In genomic region chr1:132188442-132189066, GRCm38 (mm10) we compare ENCODE assay signal across 21 mouse cellular contexts. TPM values are rescaled to one million over a fixed set of nuclear protein-coding genes. Genes with fewer than 3 reads are reported as not detected.
DNase-seq lines count a peak whose midpoint lies in the region; ATAC-seq and TF ChIP-seq lines count a peak whose summit lies in the region.
"Had no signal": no experiment of that assay in that cellular context is flagged by ENCODE, and none has a peak within 500 bp of the region (broad histone marks: within the 10 kb centered on the region; RNA-seq: fewer than 3 reads in every experiment).

No protein-coding gene starts in this region.

- peak; percentile 61 for DNase-seq in embryo, embryonic 10.5 days (ENCODE audit: low spot score)
- no peak for DNase-seq in embryo, embryonic 11 days
- peak; percentile 16 for DNase-seq in midbrain, embryonic 10.5 days (ENCODE audit: low spot score)
- DNase-seq in midbrain, embryonic 11.5 days (ENCODE audit: low spot score, missing footprints) = no peak
- DNase-seq in limb, embryonic 14.5 days (ENCODE audit: low spot score) = peak; percentile 49
- no peak for DNase-seq in frontal cortex, adult 2 months (ENCODE audit: extremely low spot score in 1 of 2, low spot score in 1 of 2)
- DNase-seq in urinary bladder, adult 2 months (ENCODE audit: low spot score) = no peak
- no peak for DNase-seq in lung, adult 2 months
- DNase-seq: adrenal gland, postnatal 25 days; gastrocnemius, postnatal 36 days; kidney, adult 11 months; layer of hippocampus, postnatal 36 days; thymus, postnatal 25 days had no signal

- H3K9me3 ChIP-seq in midbrain, embryonic 10.5 days (replicated peaks) = no peaks in the 10 kb centered on the region
- no peaks in the 10 kb centered on the region for H3K9me3 ChIP-seq in midbrain, embryonic 11.5 days (ENCODE audit: control insufficient read depth, low read length)
- no peaks in the 10 kb centered on the region for H3K9me3 ChIP-seq in limb, embryonic 14.5 days (ENCODE audit: control insufficient read depth, low read length)
- H3K9me3 ChIP-seq: embryonic facial prominence, embryonic 13.5 days; forebrain, embryonic 12.5 days; limb, embryonic 12.5 days had no signal

- H3K27me3 ChIP-seq in midbrain, embryonic 10.5 days (ENCODE audit: low read depth, poor library complexity, severe bottlenecking) = peaks cover 61% of the 10 kb centered on the region
- H3K27me3 ChIP-seq in midbrain, embryonic 11.5 days (ENCODE audit: control insufficient read depth, insufficient read depth, low read length) = no peaks in the 10 kb centered on the region; the same call in 1 of the 2 replicates
- H3K27me3 ChIP-seq in limb, embryonic 14.5 days (ENCODE audit: control insufficient read depth, insufficient read depth, low read length) = peaks cover 43% of the 10 kb centered on the region

- H3K4me3 ChIP-seq in midbrain, embryonic 10.5 days = no peak overlapping the region
- H3K4me3 ChIP-seq in midbrain, embryonic 11.5 days (ENCODE audit: low read depth, low read length) = no peak overlapping the region
- H3K4me3 ChIP-seq in limb, embryonic 14.5 days (replicated peaks; ENCODE audit: low read length) = no peak overlapping the region
- no peak overlapping the region for H3K4me3 ChIP-seq in lung, adult 2 months (replicated peaks; ENCODE audit: extremely low read depth, low read depth, low read length)
- H3K4me3 ChIP-seq: embryonic facial prominence, embryonic 13.5 days; limb, embryonic 12.5 days had no signal

- no peak for TF ChIP-seq POLR2A in limb, embryonic 14.5 days (IDR thresholded peaks at IDR 0.05; ENCODE audit: borderline replicate concordance, extremely low read depth, insufficient read depth, insufficient read length)
- TF ChIP-seq POLR2A in lung, adult 2 months (IDR thresholded peaks at IDR 0.05; ENCODE audit: borderline replicate concordance, extremely low read depth, low read depth, low read length) = no peak

- 50% methylated on average over 9 of the region's 9 CpGs for WGBS in midbrain, embryonic 10.5 days
- 49% methylated on average over 9 of the region's 9 CpGs for WGBS in midbrain, embryonic 11.5 days
- 29% methylated on average over 9 of the region's 9 CpGs for WGBS in limb, embryonic 14.5 days
- WGBS in lung, adult 2 months = 40% methylated on average over 9 of the region's 9 CpGs

- H3K4me2 ChIP-seq in midbrain, embryonic 11.5 days = no peak overlapping the region
- no peak overlapping the region for H3K4me2 ChIP-seq in limb, embryonic 14.5 days (replicated peaks; ENCODE audit: low read depth, low read length, severe bottlenecking)
- H3K4me2 ChIP-seq: embryonic facial prominence, embryonic 13.5 days; heart, embryonic 11.5 days; limb, embryonic 12.5 days had no signal

- ATAC-seq in midbrain, embryonic 11.5 days (ENCODE audit: low FRiP score) = no peak
- ATAC-seq in limb, embryonic 14.5 days (ENCODE audit: low FRiP score, low read depth) = no peak

- H3K9ac ChIP-seq in midbrain, embryonic 11.5 days (ENCODE audit: low read length) = no peak overlapping the region
- no peak overlapping the region for H3K9ac ChIP-seq in limb, embryonic 14.5 days (ENCODE audit: low read depth, low read length, severe bottlenecking)
- H3K9ac ChIP-seq: embryonic facial prominence, embryonic 13.5 days; forebrain, embryonic 12.5 days; limb, embryonic 12.5 days had no signal

- peaks cover 61% of the 10 kb centered on the region for H3K4me1 ChIP-seq in midbrain, embryonic 10.5 days
- peaks cover 27% of the 10 kb centered on the region for H3K4me1 ChIP-seq in midbrain, embryonic 11.5 days (ENCODE audit: control insufficient read depth, insufficient read depth, low read length)
- peaks cover 12% of the 10 kb centered on the region for H3K4me1 ChIP-seq in limb, embryonic 14.5 days (ENCODE audit: control insufficient read depth, insufficient read depth, low read length)
- H3K4me1 ChIP-seq in lung, adult 2 months (ENCODE audit: control insufficient read depth, insufficient read depth, low read length) = no peaks in the 10 kb centered on the region

- no peak for TF ChIP-seq CTCF in lung, adult 2 months (IDR thresholded peaks at IDR 0.05; ENCODE audit: insufficient read depth, low read length)

- peak overlapping the region; percentile 100; the same call in 1 of the 2 replicates for H3K27ac ChIP-seq in midbrain, embryonic 10.5 days (replicated peaks)
- no peak overlapping the region for H3K27ac ChIP-seq in midbrain, embryonic 11.5 days (ENCODE audit: low read depth, low read length)
- H3K27ac ChIP-seq in limb, embryonic 14.5 days (replicated peaks; ENCODE audit: low read depth, low read length) = no peak overlapping the region
- H3K27ac ChIP-seq: embryonic facial prominence, embryonic 13.5 days; limb, embryonic 12.5 days; macrophage had no signal

- H3K36me3 ChIP-seq in midbrain, embryonic 10.5 days = peaks cover 3% of the 10 kb centered on the region
- no peaks in the 10 kb centered on the region for H3K36me3 ChIP-seq in midbrain, embryonic 11.5 days (ENCODE audit: control insufficient read depth, insufficient read depth, low read length)
- no peaks in the 10 kb centered on the region for H3K36me3 ChIP-seq in limb, embryonic 14.5 days (ENCODE audit: control insufficient read depth, insufficient read depth, low read length)
- H3K36me3 ChIP-seq: embryonic facial prominence, embryonic 13.5 days; forebrain, embryonic 12.5 days; limb, embryonic 12.5 days had no signal

RNA-seq across cellular contexts. Expression of gene Lemd1, which starts 2.7 kb away (rescaled TPM):
- 6.2 and 8.4 TPM in 2 replicates for polyA plus RNA-seq in midbrain, embryonic 10.5 days (2016; fragmentation: Nextera tagmentation; extraction: Ambion mirVana)
- 10.7 and 12.9 TPM in 2 replicates for polyA plus RNA-seq in midbrain, embryonic 11.5 days (2014; fragmentation: Nextera tagmentation; extraction: Ambion mirVana)
- 0.94 and 1.3 TPM in 2 replicates for polyA plus RNA-seq in limb, embryonic 14.5 days (2012; rRNA removed)
- polyA plus RNA-seq in limb, embryonic 14.5 days (2014; fragmentation: Nextera tagmentation; extraction: Ambion mirVana) = 0.72 and 0.91 TPM in 2 replicates
- 9.6 and 10.7 TPM in 2 replicates for polyA plus RNA-seq in frontal cortex, adult 2 months (2012; rRNA removed)
- 0.23 and 0.32 TPM in 2 replicates for polyA plus RNA-seq in urinary bladder, adult 2 months (2012; rRNA removed)
- not detected in 2 replicates for polyA plus RNA-seq in lung, adult 2 months (2012; rRNA removed)
- polyA plus RNA-seq: heart, embryonic 11.5 days; liver, embryonic 16.5 days; macrophage; spleen, adult 2 months had no signal

RNA-seq across cellular contexts. Expression of gene AC124108.1, which starts 2.7 kb away (rescaled TPM):
- 2.3 and 4.0 TPM in 2 replicates for polyA plus RNA-seq in midbrain, embryonic 10.5 days (2016; fragmentation: Nextera tagmentation; extraction: Ambion mirVana)
- 5.0 and 5.2 TPM in 2 replicates for polyA plus RNA-seq in midbrain, embryonic 11.5 days (2014; fragmentation: Nextera tagmentation; extraction: Ambion mirVana)
- 0.80 and 0.81 TPM in 2 replicates for polyA plus RNA-seq in limb, embryonic 14.5 days (2012; rRNA removed)
- 0.14 and 0.17 TPM in 2 replicates for polyA plus RNA-seq in limb, embryonic 14.5 days (2014; fragmentation: Nextera tagmentation; extraction: Ambion mirVana)
- 6.4 and 6.8 TPM in 2 replicates for polyA plus RNA-seq in frontal cortex, adult 2 months (2012; rRNA removed)
- 0.15 and 0.21 TPM in 2 replicates for polyA plus RNA-seq in urinary bladder, adult 2 months (2012; rRNA removed)
- not detected in 2 replicates for polyA plus RNA-seq in lung, adult 2 months (2012; rRNA removed)
- polyA plus RNA-seq: liver, embryonic 16.5 days; macrophage; spleen, adult 2 months had no signal

RNA-seq across cellular contexts. Expression of gene Gm10188, which starts 41.0 kb away (rescaled TPM):
- 0.23 and 0.46 TPM in 2 replicates for polyA plus RNA-seq in midbrain, embryonic 10.5 days (2016; fragmentation: Nextera tagmentation; extraction: Ambion mirVana)
- polyA plus RNA-seq in midbrain, embryonic 11.5 days (2014; fragmentation: Nextera tagmentation; extraction: Ambion mirVana) = 0.55 and 0.66 TPM in 2 replicates
- not detected in 2 replicates for polyA plus RNA-seq in limb, embryonic 14.5 days (2012; rRNA removed)
- not detected in 2 replicates for polyA plus RNA-seq in limb, embryonic 14.5 days (2014; fragmentation: Nextera tagmentation; extraction: Ambion mirVana)
- not detected in 2 replicates for polyA plus RNA-seq in frontal cortex, adult 2 months (2012; rRNA removed)
- polyA plus RNA-seq in urinary bladder, adult 2 months (2012; rRNA removed) = not detected in 2 replicates
- not detected in 2 replicates for polyA plus RNA-seq in lung, adult 2 months (2012; rRNA removed)
- polyA plus RNA-seq: embryonic facial prominence, embryonic 13.5 days; heart, embryonic 11.5 days; limb, embryonic 12.5 days; liver, embryonic 16.5 days; macrophage; spleen, adult 2 months; stomach, embryonic 16.5 days had no signal

RNA-seq across cellular contexts. Expression of gene Cdk18, which starts 49.1 kb away (rescaled TPM):
- 0.68 and 0.72 TPM in 2 replicates for polyA plus RNA-seq in midbrain, embryonic 10.5 days (2016; fragmentation: Nextera tagmentation; extraction: Ambion mirVana)
- polyA plus RNA-seq in midbrain, embryonic 11.5 days (2014; fragmentation: Nextera tagmentation; extraction: Ambion mirVana) = 0.14 and 0.19 TPM in 2 replicates
- 8.5 and 9.2 TPM in 2 replicates for polyA plus RNA-seq in limb, embryonic 14.5 days (2012; rRNA removed)
- 2.5 and 3.7 TPM in 2 replicates for polyA plus RNA-seq in limb, embryonic 14.5 days (2014; fragmentation: Nextera tagmentation; extraction: Ambion mirVana)
- polyA plus RNA-seq in frontal cortex, adult 2 months (2012; rRNA removed) = 28.8 and 43.4 TPM in 2 replicates
- 20.5 and 26.8 TPM in 2 replicates for polyA plus RNA-seq in urinary bladder, adult 2 months (2012; rRNA removed)
- polyA plus RNA-seq in lung, adult 2 months (2012; rRNA removed) = 32.8 and 34.0 TPM in 2 replicates

Comparison
In these comparisons a context has a peak if more than half of its experiments do, and no peak if none do; other contexts are left out.
1. DNase-seq: peak in embryo, embryonic 10.5 days (single experiment), midbrain, embryonic 10.5 days (single experiment) and limb, embryonic 14.5 days (single experiment); none in embryo, embryonic 11 days (single experiment), midbrain, embryonic 11.5 days (single experiment), frontal cortex, adult 2 months (0 of 2), urinary bladder, adult 2 months (single experiment) and lung, adult 2 months (single experiment).